Mouse (Mus musculus) lung, embryonic 14.5 days (tissue): ENCODE data around the gene Gng3. TPM values are rescaled to one million over a fixed set of nuclear protein-coding genes. Genes with fewer than 3 reads are reported as not detected.
"Not testable (repeated sequence)": the region's sequence is repeated elsewhere in the genome, so short reads cannot be mapped to it uniquely, and the experiment has no call there.

Source experiments
- ATAC-seq: fragments of 200-750 bp; cut with Nextera tagmentation; 2 replicates; pipeline ENCODE4 v1.8.0; 2017; ENCODE audit warnings: mild to moderate bottlenecking, moderate TSS enrichment, moderate library complexity; ENCODE audit not compliant: insufficient read depth
- DNase-seq: peaks from one replicate; pipeline ENCODE4 v3.0.0-alpha.2; 2015
- H3K27ac ChIP-seq: fragments of 300-500 bp; sonication (generic); 2 replicates; pipeline ENCODE4 v1.5.1; 2014; ENCODE audit warnings: low read depth, mild to moderate bottlenecking, moderate library complexity
- H3K27me3 ChIP-seq: fragments of 300-500 bp; sonication (generic); 2 replicates; pipeline ENCODE4 v1.6.1; 2014; ENCODE audit warnings: low read length, control low read depth; ENCODE audit not compliant: insufficient read depth
- H3K36me3 ChIP-seq: fragments of 300-500 bp; sonication (generic); 2 replicates; pipeline ENCODE4 v1.6.1; 2014; ENCODE audit warnings: control low read depth; ENCODE audit not compliant: insufficient read depth
- H3K4me1 ChIP-seq: fragments of 300-500 bp; sonication (generic); 2 replicates; pipeline ENCODE4 v1.6.1; 2014; ENCODE audit warnings: antibody characterized with exemption, control low read depth; ENCODE audit not compliant: insufficient read depth
- H3K4me2 ChIP-seq: fragments of 300-500 bp; sonication (generic); 2 replicates; pipeline ENCODE4 v1.6.1; 2014; ENCODE audit warnings: mild to moderate bottlenecking
- H3K4me3 ChIP-seq: fragments of 300-500 bp; sonication (generic); 2 replicates; pipeline ENCODE4 v1.5.1; 2014; ENCODE audit warnings: low read depth, low read length
- H3K9ac ChIP-seq: fragments of 300-500 bp; sonication (generic); 2 replicates; pipeline ENCODE4 v1.6.1; 2014
- H3K9me3 ChIP-seq: fragments of 300-500 bp; sonication (generic); 2 replicates; pipeline ENCODE4 v1.6.1; 2016; ENCODE audit warnings: low read depth, low read length, control low read depth
- CTCF ChIP-seq: IDR thresholded peaks from 2 replicates; pipeline ENCODE4 v1.5.1; 2016; ENCODE audit warnings: antibody characterized with exemption, low read depth
- WGBS: fragments of 180-500 bp; shearing (Covaris S2); extraction: QIAGEN DNeasy Blood & Tissue Kit; methylation state at CpG from one replicate; pipeline ENCODE4 v1.1.7; 2014; 5-methylcytosine and 5-hydroxymethylcytosine counted together
- polyA plus RNA-seq: library from polyadenylated mRNA; unstranded; fragments of >200 nt; fragmentation: Nextera tagmentation; extraction: Ambion mirVana; gene quantifications from 2 replicates; pipeline ENCODE4 v1.2.1, GENCODE M21; 2014

Gene Gng3
- polyA plus RNA-seq, 1 experiment from 2014 or later, result 2.1 TPM

GRCm38 (mm10) chr19:8875031-8875430, 36.0 kb upstream of the Gng3 start:
- Histone ChIP-seq H3K36me3 (peaks cover 37% of the 10 kb centered on the region), H3K4me1 (peaks cover 6% of the 10 kb centered on the region; the same call in 1 of the 2 replicates), H3K4me2 (no peak overlapping the region), H3K9me3 (no peaks in the 10 kb centered on the region), H3K4me3 (no peak overlapping the region), H3K9ac (no peak overlapping the region), H3K27me3 (no peaks in the 10 kb centered on the region), H3K27ac (no peak overlapping the region)
- 89% methylated on average over 7 of the region's 7 CpGs for WGBS
- DNase-seq (no peak), ATAC-seq (no peak)
- no peak for TF ChIP-seq CTCF

GRCm38 (mm10) chr19:8872266-8872840, 33.4 kb upstream of the Gng3 start:
- no peak for TF ChIP-seq CTCF
- Histone ChIP-seq H3K27ac (peak overlapping the region; percentile 76), H3K27me3 (no peaks in the 10 kb centered on the region), H3K9me3 (no peaks in the 10 kb centered on the region), H3K4me2 (peak overlapping the region; percentile 93), H3K9ac (peak overlapping the region; percentile 94), H3K4me3 (peak overlapping the region; percentile 98), H3K36me3 (peaks cover 37% of the 10 kb centered on the region), H3K4me1 (peaks cover 6% of the 10 kb centered on the region; the same call in 1 of the 2 replicates)
- 66% methylated on average over 10 of the region's 10 CpGs for WGBS
- DNase-seq, result no peak
- ATAC-seq, result no peak

GRCm38 (mm10) chr19:8871267-8872186, 32.5 kb upstream of the Gng3 start, which contains the start of gene Ubxn1:
Gene Ubxn1, plus strand, starts transcription at chr19:8871496.
- ATAC-seq, result peak; percentile 98
- H3K27ac ChIP-seq, result peak within 1 kb of the TSS; percentile 76
- H3K36me3 ChIP-seq, result peaks cover 33% of the 10 kb centered on the region
- 1% methylated on average over 56 of the region's 59 CpGs for WGBS
- H3K4me1 ChIP-seq, result peaks cover 6% of the 10 kb centered on the region; the same call in 1 of the 2 replicates
- TF ChIP-seq CTCF, result no peak
- peak within 1 kb of the TSS; percentile 93 for H3K4me2 ChIP-seq
- peak within 1 kb of the TSS; percentile 94 for H3K9ac ChIP-seq
- H3K9me3 ChIP-seq, result no peaks in the 10 kb centered on the region
- peak; percentile 97 for DNase-seq
- H3K27me3 ChIP-seq, result no peaks in the 10 kb centered on the region
- H3K4me3 ChIP-seq, result peak within 1 kb of the TSS; percentile 98

GRCm38 (mm10) chr19:8870838-8871237, 31.8 kb upstream of the Gng3 start:
- Histone ChIP-seq H3K36me3 (peaks cover 26% of the 10 kb centered on the region), H3K27ac (peak overlapping the region; percentile 63; the same call in 1 of the 2 replicates), H3K9me3 (no peaks in the 10 kb centered on the region), H3K27me3 (no peaks in the 10 kb centered on the region), H3K4me3 (peak overlapping the region; percentile 98), H3K9ac (peak overlapping the region; percentile 94), H3K4me2 (peak overlapping the region; percentile 93), H3K4me1 (peaks cover 6% of the 10 kb centered on the region; the same call in 1 of the 2 replicates)
- peak; percentile 30 for DNase-seq
- ATAC-seq, result peak; percentile 52; the same call in 1 of the 2 replicates
- WGBS, result 36% methylated on average over 9 of the region's 9 CpGs
- no peak for TF ChIP-seq CTCF

- ATAC-seq, result not testable (repeated sequence)
Observed at GRCm38 (mm10) chr19:8870381-8870780, 31.4 kb upstream of the Gng3 start.

GRCm38 (mm10) chr19:8864265-8864664, 25.3 kb upstream of the Gng3 start:
- Histone ChIP-seq H3K27me3 (no peaks in the 10 kb centered on the region), H3K36me3 (no peaks in the 10 kb centered on the region), H3K9ac (no peak overlapping the region), H3K27ac (no peak overlapping the region), H3K4me3 (no peak overlapping the region), H3K9me3 (no peaks in the 10 kb centered on the region), H3K4me1 (no peaks in the 10 kb centered on the region), H3K4me2 (no peak overlapping the region)
- DNase-seq (no peak), ATAC-seq (no peak)
- no peak for TF ChIP-seq CTCF
- WGBS, result 82% methylated on average over 6 of the region's 6 CpGs

More at GRCm38 (mm10) chr19:8870381-8870780, 31.4 kb upstream of the Gng3 start:
- peaks cover 21% of the 10 kb centered on the region for H3K36me3 ChIP-seq
- not testable (repeated sequence) for H3K27me3 ChIP-seq, H3K27ac ChIP-seq, DNase-seq, H3K4me1 ChIP-seq, H3K9me3 ChIP-seq
- peak overlapping the region; percentile 94; the same call in 1 of the 2 replicates for H3K9ac ChIP-seq
- H3K4me2 ChIP-seq, result peak overlapping the region; percentile 93
- 78% methylated on average over 3 of the region's 3 CpGs for WGBS
- H3K4me3 ChIP-seq, result peak overlapping the region; percentile 98; the same call in 1 of the 2 replicates

- DNase-seq, result peak; percentile 69
- ATAC-seq, result no peak
- Histone ChIP-seq H3K9ac (no peak overlapping the region), H3K4me1 (no peaks in the 10 kb centered on the region), H3K36me3 (no peaks in the 10 kb centered on the region), H3K27ac (no peak overlapping the region), H3K27me3 (no peaks in the 10 kb centered on the region), H3K9me3 (no peaks in the 10 kb centered on the region), H3K4me3 (no peak overlapping the region), H3K4me2 (no peak overlapping the region)
- 17% methylated on average over 1 of the region's 1 CpGs for WGBS
- peak; percentile 59; the same call in 1 of the 2 replicates for TF ChIP-seq CTCF
Observed at GRCm38 (mm10) chr19:8859018-8859417, 20.0 kb upstream of the Gng3 start.
